Mouse (Mus musculus): ENCODE measurements around the gene Zmat5.

DNA sequence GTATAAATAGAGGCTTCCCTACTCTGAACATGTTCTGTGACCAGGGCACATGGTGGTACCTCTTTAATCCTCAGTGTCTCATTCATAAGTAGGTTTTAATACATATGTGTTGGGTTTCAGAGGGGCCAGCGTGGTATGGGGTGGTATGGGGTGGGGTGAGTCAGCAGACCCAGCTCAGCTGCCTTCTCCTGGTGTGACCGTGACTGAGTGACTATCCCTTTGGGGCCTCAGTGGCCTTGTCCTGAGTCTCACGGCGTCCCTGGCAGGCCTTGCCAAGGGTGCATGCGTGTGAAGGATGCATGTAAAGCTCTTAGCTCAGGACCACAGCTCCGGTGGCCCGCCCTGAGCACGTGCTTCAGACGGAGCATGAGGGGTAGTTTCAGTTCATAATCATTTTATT, 15.5 kb downstream of the Zmat5 start:
- TF ChIP-seq CTCF (IDR thresholded peaks at IDR 0.05; ENCODE audit: borderline replicate concordance, extremely low read depth, insufficient read depth, insufficient read length) (no peak), POLR2A (IDR thresholded peaks at IDR 0.05; ENCODE audit: borderline replicate concordance, extremely low read depth, insufficient read depth, insufficient read length, poor library complexity, severe bottlenecking) (no peak)

All from brain, embryonic 14.5 days (tissue).